Mouse (Mus musculus): Measurements from ENCODE around the gene Gm38100. TPM values are rescaled to one million over a fixed set of nuclear protein-coding genes. Genes with fewer than 3 reads are reported as not detected.

Gene Gm38100
- total RNA-seq (2021) = not detected
- long read RNA-seq, experiment 1 = 0 reads
- long read RNA-seq, experiment 2 = 0 reads

DNA sequence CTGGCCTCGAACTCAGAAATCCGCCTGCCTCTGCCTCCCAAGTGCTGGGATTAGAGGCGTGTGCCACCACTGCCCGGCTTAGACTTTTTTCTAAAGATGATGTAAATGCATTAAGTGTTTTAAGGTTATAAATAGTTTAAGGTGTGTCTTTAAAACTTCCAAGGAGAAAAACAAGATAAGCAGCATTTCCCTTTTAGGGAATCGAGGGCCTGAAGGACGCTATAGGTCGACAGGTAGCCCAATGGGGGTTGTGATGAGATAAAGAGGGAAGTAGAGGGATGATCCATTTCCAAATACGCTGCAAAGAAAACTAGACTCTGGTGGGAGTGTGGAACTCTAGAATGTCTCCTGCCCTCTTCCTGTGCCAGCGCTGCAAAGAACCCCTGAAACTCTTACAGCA lies at the start of gene Gm38100:
Gene Gm38100 (plus strand): TSS at position 301 of the 400 bp plus-strand sequence.
- no peak for DNase-seq

DNA sequence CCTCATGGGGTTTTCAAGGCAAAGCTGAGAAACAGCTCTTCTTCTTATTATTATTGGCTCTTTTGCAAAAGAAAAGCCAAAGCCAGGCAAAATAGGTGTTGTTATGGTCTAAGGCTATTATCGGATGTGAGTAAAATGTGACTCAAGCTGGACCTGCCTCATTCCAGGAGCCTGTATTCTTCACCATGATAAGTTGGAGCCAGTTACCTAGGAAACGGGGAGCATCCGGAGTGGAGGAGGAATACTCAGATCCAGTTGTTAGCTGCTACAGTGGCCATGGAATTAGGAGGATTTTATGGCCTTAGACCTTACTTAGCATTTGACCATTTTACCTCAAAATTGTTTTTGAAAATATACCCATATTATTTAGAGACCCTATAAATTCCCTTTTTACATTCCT lies 49.4 kb upstream of the Gm38100 start:
- DNase-seq = no peak

DNA sequence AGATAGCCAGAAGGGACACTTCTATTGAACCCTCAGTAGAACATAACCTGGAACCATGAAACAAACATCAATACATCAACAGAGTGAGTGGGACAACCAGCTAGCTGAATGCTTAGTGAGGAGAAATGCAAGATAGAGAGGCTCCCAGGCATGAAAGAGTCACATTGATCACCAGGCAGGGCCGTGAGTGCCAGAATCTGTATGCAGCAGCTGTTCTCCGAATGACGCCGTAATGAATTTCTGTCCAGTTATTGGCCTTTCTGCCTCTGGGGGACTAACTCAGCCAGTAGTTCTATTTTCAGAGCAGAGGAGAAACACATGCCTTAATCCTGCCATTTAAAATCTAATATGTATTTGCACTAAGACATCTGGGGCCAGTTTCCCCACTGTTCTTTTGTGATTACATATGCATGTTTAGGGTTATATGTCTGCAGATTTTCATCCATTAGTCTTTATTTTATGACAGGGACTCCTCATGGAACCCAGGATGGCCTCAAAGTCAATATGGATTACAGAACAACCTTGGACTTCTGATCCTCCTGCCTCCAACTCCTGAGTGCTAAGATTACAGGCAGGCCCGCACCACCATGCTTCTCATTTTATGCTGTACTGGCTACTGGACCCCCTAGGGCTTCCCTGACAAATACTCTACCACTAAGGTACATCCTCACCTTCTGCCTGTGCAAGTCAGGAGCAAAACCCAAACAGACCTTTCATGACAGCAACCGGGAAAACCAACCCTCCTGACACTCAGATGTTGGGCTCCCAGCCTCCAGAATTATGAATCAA lies 47.9 kb upstream of the Gm38100 start:
- peak; percentile 23 for DNase-seq

DNA sequence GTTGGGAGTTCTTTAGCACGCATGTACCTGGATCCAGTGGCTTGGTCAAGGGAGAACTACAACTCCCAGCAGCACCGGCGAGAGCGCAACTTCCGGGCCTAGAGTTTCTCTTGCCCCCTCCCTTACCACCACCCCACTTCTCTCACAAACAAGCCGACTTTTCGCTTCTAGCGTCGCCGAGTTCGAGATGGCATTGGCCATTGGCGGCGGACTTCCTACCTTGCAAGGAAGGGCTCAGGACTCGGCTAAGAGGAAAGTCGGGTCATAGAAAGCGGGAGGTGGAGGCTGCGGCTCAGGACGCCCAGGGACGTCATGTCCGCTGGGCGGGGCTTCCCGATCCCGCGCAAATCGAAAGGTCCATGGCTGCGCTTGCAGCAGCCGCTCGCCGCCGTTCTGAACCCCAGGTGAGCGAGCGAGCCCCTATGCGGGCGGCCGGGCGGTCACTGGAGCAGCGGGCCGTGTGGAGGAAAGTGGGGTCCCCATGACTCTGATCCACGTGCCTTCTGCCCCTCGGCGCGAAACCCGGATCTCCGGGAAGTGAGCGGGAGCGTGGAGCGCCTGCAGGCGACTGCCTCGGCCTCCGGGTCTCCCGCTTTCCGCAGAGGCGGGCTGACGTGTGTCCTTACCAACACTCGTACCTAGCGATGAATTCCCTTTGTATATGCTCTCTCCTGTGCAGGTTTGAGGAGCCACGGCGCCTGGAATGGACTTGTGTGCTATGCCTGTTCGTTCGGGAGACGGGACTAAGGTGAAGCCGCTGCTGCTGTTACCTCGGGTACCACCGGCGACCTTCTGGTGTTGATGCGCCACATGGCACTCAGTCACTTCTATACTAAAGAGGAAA lies 39.5 kb upstream of the Gm38100 start, which contains the start of gene Exo1:
Gene Exo1 (plus strand): TSS at position 129 of the 844 bp plus-strand sequence.
- DNase-seq = peak; percentile 77

DNA sequence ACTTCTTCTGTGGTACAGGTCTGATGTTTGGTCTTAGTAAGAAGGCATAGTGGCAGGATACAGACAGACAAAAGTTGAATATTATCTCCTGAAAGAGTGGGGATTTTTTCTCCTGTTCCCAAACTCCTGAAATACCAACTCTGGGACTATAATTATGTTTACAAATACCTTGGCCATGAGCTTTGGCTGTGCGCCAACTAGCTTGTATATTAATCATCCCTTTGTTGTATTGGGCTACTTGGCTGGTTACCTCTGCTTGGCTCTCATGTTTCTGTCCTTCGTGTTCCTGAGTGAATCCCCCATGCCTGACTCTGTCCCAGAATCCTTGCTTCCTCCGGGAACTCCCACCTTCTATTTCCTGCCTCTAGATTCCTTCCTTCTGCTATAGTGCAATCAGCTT lies 36.7 kb upstream of the Gm38100 start:
- no peak for DNase-seq

DNA sequence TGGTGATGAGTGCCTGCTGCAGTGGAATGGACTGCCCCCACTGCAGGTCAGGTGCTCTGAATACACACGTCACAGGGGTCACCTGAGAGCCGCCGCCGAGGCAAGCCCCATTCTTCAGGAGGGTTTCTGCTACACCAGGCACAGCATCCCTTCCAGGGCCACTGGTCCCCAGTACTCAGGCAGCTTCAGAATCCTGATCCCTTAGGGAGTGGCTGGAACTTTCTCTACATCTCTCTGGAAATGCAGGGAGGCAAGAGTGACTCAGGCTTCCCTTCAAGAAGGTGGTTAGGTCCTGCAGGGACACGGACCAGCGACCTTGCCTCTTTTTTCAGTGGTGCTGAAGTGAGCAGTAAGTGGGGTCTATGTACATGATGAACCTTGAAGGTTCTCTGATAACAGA lies 26.9 kb upstream of the Gm38100 start:
- DNase-seq = no peak

DNA sequence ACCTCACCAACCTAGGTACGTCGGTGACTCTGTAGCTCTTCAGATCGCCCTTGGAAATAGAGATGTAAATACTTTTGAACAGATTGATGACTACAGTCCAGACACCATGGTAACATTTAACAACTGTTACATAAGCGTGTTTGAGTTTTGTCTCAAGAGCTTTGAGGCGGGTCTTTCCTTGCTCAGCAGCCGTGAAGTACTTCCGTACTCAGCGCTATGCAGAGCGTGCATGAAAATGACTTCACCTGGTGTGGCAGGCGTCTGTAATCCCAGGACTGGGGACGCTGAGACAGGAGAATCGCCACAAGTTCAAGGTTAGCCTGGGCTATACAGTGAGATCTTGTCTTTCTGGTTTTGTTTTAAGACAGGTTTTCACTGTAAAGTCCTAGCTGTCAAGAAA lies 26.4 kb upstream of the Gm38100 start:
- DNase-seq = no peak

DNA sequence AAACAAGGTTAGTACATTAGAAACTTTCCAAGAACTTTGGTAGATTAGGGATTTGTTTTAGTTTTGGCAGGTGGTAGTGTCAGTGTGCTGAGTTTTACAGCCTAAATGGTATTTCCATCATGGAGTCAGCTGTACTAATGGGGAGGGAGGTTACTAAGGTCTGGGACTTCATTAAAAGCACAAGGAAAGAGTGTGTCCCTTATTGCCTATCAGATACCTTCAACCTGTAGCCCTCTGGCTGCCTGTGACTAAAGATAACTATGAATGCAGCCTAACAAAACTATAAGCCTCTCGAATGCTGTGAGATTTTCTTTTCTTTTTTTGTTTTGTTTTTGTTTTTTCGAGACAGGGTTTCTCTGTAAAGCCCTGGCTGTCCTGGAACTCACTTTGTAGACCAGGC lies 8.9 kb upstream of the Gm38100 start:
- DNase-seq = no peak

DNA sequence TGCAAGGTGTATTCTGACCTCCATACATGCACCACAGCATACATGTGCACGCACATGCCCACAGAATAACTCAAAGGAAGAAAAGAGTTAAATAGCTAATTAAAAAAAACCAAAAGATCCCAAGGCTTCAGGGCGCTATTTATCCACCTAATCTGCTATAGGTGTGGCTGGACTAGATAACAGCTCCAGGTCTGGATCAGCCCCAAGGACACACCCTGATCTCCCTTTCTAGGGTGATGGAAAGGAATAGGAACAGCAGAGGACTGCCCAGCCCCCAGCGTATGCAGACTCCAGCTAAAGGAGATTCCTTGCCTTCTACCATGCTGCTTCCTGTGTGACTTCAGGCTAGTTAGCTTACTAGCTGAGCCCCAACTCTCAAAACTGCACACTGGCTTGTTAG lies 8.1 kb upstream of the Gm38100 start:
- no peak for DNase-seq

DNA sequence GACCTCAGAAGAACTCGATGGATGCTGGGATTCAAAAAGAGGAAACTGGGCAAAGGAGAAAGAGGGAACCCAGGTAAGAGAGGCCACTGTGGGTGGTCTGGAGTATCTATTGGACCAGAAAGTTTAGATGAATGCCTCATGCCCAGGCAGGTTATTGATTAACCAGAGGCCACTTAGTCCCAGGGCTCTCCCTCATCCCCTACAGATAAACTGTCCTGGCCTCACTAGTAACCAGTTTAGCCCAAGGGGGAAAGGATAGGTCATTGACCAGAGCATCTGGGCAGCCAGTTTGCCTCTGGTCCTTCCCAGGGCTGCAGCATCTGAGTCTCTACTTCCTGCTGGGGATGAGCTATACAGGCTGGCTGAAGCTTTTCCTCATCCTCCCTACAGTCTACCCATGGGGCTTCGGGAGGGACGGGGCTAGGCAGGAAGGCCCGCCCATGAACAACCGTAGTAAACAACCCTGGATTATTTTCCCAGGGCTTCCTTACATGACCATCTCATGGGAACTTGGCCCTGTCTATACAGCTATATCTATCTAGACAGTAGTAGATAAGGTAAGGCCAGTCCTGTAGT lies 6.3 kb upstream of the Gm38100 start:
- no peak for DNase-seq

DNA sequence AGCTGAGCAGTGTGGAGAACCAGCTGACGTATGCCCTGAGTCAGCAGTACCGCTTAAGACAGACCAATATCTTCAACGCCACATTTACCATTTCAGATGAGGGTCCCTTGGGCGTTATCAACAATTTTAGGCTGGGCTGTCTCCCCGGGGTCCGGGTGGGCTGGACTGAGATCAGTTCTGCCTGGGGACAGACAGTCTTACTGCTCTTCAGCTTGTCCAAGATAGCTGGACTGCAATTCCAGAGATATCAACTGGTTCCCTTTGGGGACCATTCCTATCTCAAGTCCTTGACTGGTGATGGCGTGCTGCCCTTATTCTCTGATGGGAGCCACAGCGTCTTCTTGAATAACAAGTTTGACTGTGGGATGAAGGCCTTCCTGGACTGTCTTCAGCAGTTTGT lies 962 bp downstream of the Gm38100 start:
- no peak for DNase-seq

DNA sequence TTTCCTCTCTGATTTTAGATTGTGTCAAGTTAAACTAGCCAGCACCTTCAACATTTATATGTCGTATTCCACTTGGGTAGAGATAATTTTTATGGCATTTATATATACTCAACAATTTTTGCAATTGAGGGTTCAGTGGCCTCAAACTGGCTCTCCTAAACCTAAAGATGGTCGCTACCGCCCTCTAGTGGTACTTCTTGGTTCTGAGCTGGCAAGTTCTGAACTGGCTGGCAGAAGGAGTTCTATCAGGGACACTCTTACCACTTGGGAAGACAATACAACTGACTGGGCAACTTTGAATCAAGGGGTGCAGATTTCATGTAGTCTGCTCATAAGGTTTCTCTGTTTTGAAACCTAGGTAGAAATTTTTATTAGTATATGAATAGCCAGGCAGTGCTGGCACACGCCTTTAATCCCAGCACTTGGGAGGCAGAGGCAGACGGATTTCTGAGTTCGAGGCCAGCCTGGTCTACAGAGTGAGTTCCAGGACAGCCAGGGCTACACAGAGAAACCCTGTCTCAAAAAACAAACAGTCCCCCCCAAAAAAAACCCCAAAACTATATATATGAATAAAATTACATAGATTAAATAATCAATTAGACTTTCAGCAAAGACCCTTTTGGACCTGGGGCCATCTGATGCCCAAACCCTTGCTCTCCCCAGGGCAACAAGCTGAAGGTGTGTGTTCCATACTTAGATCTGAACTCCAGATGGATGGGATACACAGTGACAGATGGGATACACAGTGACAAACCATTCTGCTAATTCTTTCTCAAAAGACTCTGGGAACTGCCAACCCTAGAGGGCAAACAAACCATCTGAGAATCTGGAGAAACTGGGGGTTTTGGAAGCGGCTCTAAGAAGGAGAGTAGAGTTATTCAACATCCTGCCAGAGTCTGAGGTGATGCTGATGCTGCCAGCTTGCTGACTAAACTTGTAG lies 4.0 kb downstream of the Gm38100 start:
- peak; percentile 26 for DNase-seq

DNA sequence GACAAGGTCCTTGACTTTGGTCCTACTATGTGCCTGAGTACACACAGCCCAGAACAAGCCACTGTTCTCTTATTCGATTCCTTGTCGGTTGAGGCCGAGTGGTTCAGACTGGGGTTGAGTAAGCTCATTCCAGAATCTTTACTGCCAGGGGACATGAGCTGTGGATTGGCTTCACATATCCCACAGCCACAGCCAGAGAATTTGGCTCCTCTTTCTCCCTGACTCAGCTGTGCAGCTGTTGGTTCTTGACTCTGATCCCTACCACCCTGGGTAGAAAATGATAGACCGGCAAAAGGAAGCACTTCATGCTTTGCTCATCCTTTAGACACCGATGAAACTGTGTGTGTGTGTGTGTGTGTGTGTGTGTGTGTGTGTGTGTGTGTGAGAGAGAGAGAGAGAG lies 11.3 kb downstream of the Gm38100 start:
- DNase-seq = peak; percentile 38

DNA sequence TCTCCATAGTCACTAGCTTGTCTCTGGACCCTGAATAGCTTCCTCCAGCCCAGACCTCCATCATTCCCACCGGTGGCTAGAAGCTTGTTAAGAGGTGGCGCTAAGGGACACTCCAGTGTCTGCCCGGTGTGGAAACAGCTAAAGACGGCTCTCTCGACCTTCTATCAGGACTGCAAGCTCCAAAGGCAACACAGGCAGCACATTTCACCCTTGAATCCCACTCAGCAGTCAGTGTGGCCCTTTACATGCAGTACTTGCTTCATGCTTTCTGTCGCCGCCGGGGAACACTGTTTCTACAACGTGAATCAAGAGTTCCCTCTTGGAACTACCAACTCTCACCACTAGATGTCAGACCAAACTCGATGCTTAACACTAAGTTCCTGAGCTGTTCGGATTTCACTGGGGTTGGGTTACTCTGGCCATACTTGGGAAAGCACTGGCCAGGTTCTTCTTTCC lies 16.2 kb downstream of the Gm38100 start:
- no peak for DNase-seq

DNA sequence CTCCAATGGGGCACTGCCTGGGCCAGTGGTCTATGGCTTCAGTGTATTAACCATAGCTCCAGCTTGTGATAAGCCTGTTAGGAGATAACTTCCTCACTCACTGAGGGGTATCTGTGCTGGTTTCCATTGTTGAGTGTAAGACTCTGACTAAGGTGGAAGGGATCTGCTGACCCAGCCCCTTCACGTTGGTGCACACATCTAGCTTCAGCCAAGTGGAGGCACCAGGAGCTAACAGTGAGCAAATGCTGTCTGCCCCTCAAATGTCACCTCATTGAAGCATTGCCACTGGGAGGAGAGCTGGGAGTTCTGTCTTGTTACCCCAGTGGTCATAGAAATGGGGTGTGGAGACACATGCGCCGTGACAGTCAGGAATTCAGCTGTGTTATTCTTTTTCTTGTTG lies 18.6 kb downstream of the Gm38100 start:
- DNase-seq = no peak

DNA sequence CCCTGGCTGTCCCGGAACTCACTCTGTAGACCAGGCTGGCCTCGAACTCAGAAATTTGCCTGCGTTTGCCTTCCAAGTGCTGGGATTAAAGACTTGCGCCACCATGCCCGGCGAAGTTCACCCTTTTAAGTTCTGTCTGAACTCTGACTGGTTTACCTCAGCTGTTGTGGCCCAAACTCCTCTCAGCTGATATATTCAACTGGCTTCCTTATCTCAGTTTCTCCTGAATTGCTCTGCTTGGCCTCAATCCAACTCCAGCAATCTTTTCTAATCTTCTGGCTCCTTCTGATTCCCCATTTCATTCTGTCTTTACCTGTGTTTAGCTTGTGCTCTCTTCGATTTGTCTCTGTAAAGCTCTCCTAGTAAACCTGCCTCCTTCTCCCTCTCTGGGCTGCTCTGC lies 23.0 kb downstream of the Gm38100 start:
- DNase-seq = no peak

DNA sequence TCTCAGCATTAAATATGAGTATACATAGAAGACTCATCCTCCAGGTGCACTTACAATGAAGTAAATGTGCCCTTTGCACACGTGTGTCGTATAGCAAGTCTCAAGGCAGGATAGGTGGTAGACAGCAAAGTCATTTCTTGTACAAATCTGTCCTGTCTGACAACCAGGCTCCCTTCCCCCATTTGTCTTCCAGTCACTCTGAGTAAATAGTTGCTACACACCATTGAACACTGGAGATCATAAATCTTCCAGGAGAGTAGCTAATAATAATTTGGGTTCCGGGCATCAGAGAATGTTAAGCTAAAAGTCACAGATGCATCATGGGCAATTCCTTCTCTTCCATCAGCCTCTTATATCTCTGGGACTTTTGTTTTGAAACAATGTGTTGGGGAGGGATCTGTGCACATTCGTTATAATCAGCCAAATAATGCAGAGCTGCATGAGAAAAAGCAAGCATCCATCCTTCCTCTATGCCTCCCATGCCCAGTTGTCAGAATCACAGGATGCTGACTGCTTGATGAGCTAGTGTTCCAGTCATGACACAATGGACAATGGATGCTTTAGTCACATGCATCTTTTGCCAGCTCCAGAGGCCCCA lies 26.7 kb downstream of the Gm38100 start:
- DNase-seq = no peak

DNA sequence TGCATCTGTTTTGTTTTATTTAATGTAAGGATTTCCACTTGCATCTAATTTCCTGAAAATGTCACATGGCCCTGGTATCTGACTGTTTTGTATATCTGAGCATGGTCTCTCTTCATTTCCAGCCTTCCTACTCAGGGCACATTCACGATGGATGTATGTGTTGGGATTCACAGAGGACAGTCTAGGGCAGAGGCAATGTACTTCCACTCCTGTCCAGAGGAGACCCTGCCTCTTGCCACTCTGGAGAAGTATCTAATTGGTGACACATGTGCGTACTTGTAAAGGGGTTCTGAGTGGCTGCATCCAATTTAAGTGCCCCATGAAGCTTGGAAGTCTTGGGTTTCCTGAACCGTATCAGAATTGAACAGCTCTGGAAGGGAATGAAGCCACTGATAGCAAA lies 30.3 kb downstream of the Gm38100 start:
- DNase-seq = no peak

DNA sequence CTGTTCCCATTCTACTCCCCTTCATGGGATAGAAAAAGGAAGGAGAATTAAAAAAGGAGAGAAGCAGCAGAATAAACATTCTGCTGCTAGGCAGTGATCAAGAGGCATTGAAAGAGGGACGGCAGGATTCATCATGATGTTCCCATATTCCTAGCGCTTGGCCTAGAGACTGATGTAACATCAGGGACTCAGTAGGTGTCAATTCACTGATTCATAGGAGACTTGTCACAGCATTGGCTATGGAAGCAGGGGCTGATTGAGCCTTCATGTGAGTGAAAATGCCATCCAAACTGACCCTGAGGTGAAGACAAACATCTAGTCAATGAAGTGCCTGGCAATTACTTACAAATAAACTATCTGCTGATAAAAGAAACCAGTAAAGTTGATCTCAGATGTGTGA lies 30.7 kb downstream of the Gm38100 start:
- no peak for DNase-seq

DNA sequence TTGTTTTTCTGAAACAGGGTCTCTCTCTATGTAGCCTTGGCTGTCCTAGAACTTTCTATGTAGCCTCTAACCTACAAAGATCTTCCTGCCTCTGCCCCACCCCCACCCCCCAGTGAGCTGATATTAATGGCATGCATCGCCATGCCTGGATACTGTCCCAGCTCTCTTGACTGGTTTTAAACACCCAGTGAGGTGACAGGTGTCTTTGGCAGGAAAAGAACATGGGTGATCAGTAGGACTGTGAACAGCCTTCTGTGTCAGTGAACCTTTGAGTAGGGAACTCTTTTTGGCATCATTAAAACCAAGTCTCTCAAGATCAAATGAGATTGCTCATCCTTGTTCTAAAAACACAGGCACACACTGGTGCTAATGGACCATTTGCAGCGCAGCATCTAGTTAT lies 41.7 kb downstream of the Gm38100 start:
- DNase-seq = no peak

DNA sequence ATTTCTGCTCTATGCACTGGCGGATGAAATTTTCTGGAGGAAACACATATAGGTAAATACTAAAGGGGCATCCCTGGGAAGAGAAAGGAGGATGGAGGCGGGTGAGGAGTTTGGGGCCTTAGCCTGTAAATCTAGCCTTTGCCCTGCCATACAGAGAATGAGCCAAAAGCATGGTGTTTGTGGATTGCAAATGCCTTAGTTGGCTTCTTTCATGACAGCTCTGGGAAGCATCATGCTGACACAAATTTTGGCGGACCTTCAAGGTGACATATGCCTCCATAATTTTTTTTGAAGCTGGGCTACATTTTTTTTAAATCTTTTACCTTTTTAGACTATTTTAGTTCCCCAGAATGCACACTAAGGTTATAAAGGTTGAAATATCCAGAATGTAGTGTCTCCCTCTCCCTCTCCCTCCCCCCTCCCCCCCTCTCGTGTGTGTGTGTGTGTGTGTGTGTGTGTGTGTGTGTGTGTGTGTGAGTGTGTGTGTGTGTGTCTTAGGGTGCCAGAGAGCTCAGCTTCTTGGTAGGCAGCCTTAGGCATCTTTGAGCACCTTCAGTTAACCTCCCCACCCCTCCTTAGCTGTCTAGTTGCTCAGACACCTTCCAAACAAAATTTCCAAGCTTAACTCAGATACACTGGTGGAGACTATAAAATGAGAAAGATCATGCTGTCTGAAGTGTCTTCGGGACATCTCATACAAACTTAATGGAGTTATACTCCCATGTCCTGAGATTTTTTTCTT lies 47.0 kb downstream of the Gm38100 start:
- DNase-seq = no peak
